Mouse (Mus musculus): ENCODE data around the gene Fbn1. TPM values are rescaled to one million over a fixed set of nuclear protein-coding genes. Genes with fewer than 3 reads are reported as not detected.

The Fbn1 gene
- polyA plus RNA-seq, 1 experiment from 2014 or later = 16.8 TPM

DNA sequence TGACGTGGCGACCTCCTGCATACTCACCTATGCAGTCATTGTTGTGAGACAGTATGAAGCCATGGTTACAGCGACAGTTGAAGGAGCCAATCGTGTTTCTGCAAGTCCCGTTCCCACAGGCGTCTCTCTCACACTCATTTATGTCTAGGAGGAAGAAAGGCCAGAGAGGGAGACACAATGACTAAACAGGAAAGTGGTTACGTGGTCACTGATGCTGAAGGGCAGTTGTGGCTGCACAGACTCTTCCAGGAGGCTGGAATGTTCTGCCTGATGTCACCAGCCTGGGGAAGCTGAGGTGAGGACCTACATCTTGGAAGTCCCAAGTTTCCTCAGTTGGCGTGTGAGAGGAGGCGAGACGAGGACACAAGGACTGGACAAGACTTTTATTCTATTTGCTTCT lies 177.3 kb downstream of the Fbn1 start:
- 90% methylated on average over 10 of the region's 10 CpGs for WGBS
- Histone ChIP-seq H3K36me3 (peaks cover 51% of the 10 kb centered on the region), H3K4me1 (no peaks in the 10 kb centered on the region), H3K4me3 (no peak overlapping the region), H3K27me3 (ENCODE audit: insufficient read depth, poor library complexity, severe bottlenecking) (no peaks in the 10 kb centered on the region), H3K9me3 (no peaks in the 10 kb centered on the region), H3K27ac (no peak overlapping the region)
- no peak for DNase-seq (ENCODE audit: low spot score)

DNA sequence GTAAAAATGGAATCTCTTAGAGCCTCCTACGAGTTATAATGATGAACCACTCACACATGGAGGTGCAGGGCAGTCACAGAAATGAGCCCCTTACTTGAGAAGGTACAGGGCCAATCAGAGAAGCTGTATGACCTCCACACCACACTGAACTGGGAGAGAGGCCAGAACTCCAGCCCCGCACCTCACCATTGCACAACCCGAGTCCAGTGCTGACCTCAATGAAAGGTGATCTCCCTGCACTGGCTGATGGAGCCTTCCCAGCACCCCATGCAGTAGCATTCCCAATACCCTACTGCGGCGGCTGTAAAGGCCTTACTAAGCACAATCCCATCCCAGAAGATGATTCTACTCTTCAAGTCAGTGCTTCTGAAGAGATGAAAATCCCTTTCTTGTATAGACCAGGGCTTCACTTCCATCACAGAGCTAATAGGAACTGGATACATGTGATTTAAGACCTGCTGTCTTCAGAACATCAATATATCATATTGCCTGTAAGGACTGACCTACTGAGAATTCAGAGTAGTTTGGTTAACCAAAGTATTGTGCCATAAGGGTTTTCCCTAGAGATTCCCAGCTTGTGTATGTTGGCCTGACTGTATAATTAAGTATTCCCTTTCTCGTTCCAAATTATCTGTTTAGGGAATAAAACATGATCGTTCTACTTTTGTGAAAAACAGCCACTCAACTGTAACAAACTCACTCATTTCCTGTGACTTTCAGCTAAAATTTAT lies 182.5 kb downstream of the Fbn1 start:
- WGBS = 78% methylated on average over 7 of the region's 7 CpGs
- Histone ChIP-seq H3K36me3 (peaks cover 43% of the 10 kb centered on the region), H3K4me3 (no peak overlapping the region), H3K4me1 (peaks cover 11% of the 10 kb centered on the region), H3K27me3 (ENCODE audit: insufficient read depth, poor library complexity, severe bottlenecking) (no peaks in the 10 kb centered on the region), H3K9me3 (no peaks in the 10 kb centered on the region), H3K27ac (no peak overlapping the region)
- no peak for DNase-seq (ENCODE audit: low spot score)

DNA sequence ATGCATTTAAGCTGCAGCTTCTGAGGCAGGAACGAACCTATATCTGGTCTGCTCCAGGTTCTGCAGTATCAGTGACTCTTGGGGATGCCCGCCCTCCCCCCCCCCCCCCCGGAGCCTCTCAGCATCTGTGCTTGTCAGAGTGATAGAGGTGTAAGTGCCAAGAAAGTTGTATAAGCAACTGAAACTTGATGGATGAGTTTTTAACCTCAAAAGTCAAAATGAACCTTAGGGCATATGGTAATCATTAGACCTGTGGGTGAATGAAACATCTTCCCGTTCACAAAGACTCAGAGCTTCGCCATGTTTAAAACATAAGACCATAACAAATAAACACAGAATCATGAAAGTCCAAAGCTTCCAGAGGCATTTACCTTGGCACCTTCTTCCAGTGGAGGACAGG lies 183.3 kb downstream of the Fbn1 start:
- H3K36me3 ChIP-seq = peaks cover 38% of the 10 kb centered on the region
- WGBS = 67% methylated on average over 5 of the region's 5 CpGs
- H3K27ac ChIP-seq = no peak overlapping the region
- H3K4me3 ChIP-seq = no peak overlapping the region
- H3K9me3 ChIP-seq = no peaks in the 10 kb centered on the region
- peaks cover 18% of the 10 kb centered on the region for H3K4me1 ChIP-seq
- no peak for DNase-seq (ENCODE audit: low spot score)
- no peaks in the 10 kb centered on the region for H3K27me3 ChIP-seq (ENCODE audit: insufficient read depth, poor library complexity, severe bottlenecking)

DNA sequence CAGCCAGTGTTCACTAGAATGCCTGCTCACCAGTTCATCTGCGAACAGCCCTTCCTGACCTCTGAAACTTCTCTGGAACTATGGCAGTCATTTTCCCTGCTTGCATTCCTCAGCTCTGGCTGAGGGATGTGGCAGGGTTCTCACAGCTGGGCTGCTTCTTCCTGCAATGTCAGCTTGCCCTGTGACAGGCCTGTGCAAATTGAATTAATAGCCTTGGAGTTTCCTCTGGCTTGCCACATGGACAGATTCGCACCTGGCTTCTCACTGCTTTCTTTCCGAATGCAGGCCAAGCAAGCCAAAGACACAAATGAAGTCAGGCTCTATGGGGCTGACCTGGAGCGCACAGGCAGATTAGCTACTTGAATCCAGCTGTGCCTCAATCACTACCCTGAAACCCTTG lies 184.4 kb downstream of the Fbn1 start:
- Histone ChIP-seq H3K9me3 (no peaks in the 10 kb centered on the region), H3K27me3 (ENCODE audit: insufficient read depth, poor library complexity, severe bottlenecking) (no peaks in the 10 kb centered on the region), H3K4me1 (peaks cover 27% of the 10 kb centered on the region), H3K27ac (peak overlapping the region; percentile 6; the same call in 1 of the 2 replicates), H3K4me3 (no peak overlapping the region), H3K36me3 (peaks cover 38% of the 10 kb centered on the region)
- WGBS = 56% methylated on average over 4 of the region's 4 CpGs
- DNase-seq (ENCODE audit: low spot score) = no peak

DNA sequence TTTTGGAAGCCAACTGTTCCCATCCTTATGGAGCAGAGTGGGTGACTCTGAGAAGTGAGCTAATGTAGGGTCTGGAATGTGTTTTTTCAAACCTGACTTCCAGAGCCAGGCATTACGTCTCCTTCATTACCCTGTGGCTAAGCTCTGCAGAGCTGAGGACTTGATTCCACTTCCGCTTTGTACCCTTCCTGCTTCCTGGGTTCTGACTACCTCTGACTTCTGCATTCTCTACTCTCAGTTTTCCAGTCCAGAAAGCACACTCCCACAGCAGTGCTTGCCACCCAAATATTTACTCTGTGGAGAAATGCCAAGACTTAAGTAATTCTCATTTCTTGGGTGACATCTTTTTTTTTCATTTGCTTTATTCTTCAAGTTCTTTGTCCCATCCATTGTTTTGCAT lies 185.2 kb downstream of the Fbn1 start:
- H3K36me3 ChIP-seq = peaks cover 39% of the 10 kb centered on the region
- no peak for DNase-seq (ENCODE audit: low spot score)
- no peak overlapping the region for H3K4me3 ChIP-seq
- H3K27ac ChIP-seq = no peak overlapping the region
- no peaks in the 10 kb centered on the region for H3K9me3 ChIP-seq
- no peaks in the 10 kb centered on the region for H3K27me3 ChIP-seq (ENCODE audit: insufficient read depth, poor library complexity, severe bottlenecking)
- H3K4me1 ChIP-seq = peaks cover 29% of the 10 kb centered on the region
- WGBS = 64% methylated on average over 2 of the region's 2 CpGs

DNA sequence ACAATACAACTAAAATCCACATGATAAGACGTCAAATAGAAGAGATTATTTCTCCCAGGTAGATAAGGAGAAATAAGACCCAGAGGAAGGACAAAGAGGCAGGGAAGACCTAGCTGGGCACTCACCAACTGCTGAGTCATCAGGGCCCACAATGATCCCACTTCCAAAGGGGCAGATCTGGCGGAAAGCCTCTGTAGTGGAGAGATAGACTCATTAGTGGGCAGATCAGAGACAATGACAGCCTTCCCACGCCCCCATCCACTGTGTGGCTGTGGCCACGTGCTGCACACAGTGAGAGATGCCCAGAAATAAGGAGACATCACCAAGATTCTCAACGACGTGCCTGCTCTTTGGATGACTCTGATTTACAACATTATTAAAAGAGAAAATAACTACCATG lies 186.7 kb downstream of the Fbn1 start:
- no peak overlapping the region for H3K4me3 ChIP-seq
- WGBS = 82% methylated on average over 6 of the region's 6 CpGs
- DNase-seq (ENCODE audit: low spot score) = no peak
- no peaks in the 10 kb centered on the region for H3K27me3 ChIP-seq (ENCODE audit: insufficient read depth, poor library complexity, severe bottlenecking)
- H3K27ac ChIP-seq = no peak overlapping the region
- H3K4me1 ChIP-seq = peaks cover 29% of the 10 kb centered on the region
- no peaks in the 10 kb centered on the region for H3K9me3 ChIP-seq
- H3K36me3 ChIP-seq = peaks cover 49% of the 10 kb centered on the region

DNA sequence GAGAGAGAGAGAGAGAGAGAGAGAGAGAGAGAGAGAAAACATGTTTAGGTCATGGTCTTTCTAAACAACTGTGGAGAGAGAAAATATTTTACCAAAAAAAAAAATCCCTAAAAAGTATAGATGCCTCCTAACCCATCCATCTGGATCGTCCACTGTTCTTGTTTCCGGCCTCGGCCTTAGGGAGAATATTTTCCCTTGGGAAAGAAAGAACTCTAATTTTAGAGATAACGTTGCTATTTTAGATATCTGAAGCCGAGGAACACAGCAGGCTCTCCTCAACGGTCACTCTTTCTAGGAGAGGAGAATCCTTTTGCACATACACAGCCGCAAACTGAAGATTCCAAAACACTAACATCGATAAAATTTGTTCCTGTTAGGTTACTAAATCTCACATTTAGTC lies 188.1 kb downstream of the Fbn1 start:
- Histone ChIP-seq H3K4me3 (no peak overlapping the region), H3K27me3 (ENCODE audit: insufficient read depth, poor library complexity, severe bottlenecking) (no peaks in the 10 kb centered on the region), H3K4me1 (peaks cover 29% of the 10 kb centered on the region), H3K27ac (no peak overlapping the region; the same call in 1 of the 2 replicates), H3K36me3 (peaks cover 53% of the 10 kb centered on the region), H3K9me3 (no peaks in the 10 kb centered on the region)
- no peak for DNase-seq (ENCODE audit: low spot score)
- WGBS = 33% methylated on average over 8 of the region's 8 CpGs

DNA sequence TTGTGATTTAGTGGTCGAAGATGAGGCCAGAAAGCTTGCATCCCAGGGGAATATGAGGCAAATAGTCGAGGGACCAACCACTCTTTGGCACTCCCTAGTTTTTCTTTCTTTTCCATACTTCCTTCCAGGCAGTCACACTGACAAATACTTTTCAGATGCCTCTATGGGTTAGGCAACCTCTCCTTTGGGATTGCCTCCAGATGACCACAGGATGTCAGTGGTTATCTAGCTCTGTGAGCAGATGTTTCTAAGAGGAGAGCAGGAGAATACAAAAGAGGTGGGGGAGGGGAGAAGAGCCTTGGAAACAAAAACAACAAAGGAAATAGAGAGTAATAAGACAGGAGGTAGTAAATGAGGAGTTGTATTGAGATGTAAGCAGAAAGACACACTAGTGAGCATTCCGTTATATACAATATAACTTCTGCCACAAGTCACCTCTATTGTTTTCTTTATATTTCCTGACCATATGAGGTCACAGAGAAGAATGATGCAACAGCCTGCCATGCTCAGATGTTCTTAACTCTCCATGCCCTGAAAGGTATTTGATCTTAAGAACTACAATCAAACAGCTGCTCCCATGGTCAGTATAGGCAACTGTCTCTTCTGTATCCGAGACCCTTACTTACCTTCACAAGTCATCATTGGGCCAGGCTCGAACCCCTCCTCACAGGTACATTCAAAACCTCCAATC lies 189.3 kb downstream of the Fbn1 start:
- Histone ChIP-seq H3K36me3 (peaks cover 61% of the 10 kb centered on the region), H3K4me1 (peaks cover 26% of the 10 kb centered on the region), H3K27me3 (ENCODE audit: insufficient read depth, poor library complexity, severe bottlenecking) (no peaks in the 10 kb centered on the region), H3K27ac (no peak overlapping the region), H3K4me3 (no peak overlapping the region), H3K9me3 (no peaks in the 10 kb centered on the region)
- peak; percentile 39 for DNase-seq (ENCODE audit: low spot score)
- 70% methylated on average over 5 of the region's 5 CpGs for WGBS

DNA sequence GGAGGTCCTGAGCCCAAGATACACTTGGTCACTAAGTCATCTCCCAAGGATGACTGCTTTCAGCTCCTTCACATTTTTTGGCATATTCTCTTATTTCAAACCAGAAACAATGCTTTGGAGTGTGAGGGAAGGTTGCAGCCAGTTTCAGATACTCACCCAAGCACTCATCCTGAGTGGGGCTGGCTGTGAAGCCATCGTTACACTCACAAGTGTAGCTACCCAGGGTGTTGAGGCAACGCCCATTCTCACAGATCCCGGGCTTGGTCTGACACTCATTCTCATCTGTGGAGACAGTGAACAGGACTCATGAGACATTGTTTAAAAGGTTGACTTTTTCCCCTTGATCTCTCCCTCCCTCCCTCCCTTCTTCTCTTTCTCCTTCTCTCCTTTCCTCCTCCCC lies 192.6 kb downstream of the Fbn1 start:
- Histone ChIP-seq H3K4me3 (no peak overlapping the region), H3K9me3 (no peaks in the 10 kb centered on the region), H3K27ac (no peak overlapping the region), H3K4me1 (peaks cover 18% of the 10 kb centered on the region), H3K36me3 (peaks cover 60% of the 10 kb centered on the region), H3K27me3 (ENCODE audit: insufficient read depth, poor library complexity, severe bottlenecking) (no peaks in the 10 kb centered on the region)
- DNase-seq (ENCODE audit: low spot score) = peak; percentile 51
- WGBS = 86% methylated on average over 3 of the region's 3 CpGs

DNA sequence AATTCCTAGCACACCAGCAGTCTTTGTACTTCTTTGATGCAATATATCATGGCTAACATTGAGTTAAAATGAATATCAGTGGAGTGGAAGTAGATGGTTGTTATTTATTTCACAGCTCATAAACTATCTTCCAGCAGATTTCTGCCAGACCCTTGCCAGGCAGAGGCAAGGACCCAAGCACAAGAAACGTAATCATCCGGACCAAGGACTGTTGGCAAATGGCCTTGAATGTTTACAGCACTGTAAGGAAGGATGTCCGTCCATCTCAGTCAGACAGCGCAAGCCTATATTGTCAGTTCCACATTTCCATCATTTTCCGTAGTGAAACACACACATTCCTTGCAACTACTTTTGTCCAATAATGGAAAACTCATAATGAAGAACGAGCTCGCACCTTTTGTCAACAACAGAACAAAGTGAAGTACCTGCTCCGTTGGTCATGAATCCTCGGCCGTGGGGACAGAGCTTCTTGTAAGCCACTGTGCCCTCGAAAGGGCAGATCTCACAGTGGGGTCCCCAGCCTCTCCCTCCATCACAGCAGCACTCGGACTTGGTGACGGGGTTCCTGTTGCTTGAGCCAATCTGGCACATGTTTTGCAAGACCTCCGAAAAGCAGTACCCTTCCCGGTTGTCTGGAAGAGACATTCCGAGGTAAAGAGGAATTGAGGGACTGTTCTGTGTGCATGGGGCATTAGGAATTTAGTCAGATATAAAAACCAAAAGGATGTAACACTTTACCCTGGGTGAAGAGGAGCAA lies 193.4 kb downstream of the Fbn1 start:
- Histone ChIP-seq H3K27me3 (ENCODE audit: insufficient read depth, poor library complexity, severe bottlenecking) (no peaks in the 10 kb centered on the region), H3K4me3 (no peak overlapping the region), H3K27ac (no peak overlapping the region), H3K9me3 (no peaks in the 10 kb centered on the region), H3K4me1 (peaks cover 11% of the 10 kb centered on the region), H3K36me3 (peaks cover 65% of the 10 kb centered on the region)
- DNase-seq (ENCODE audit: low spot score) = peak; percentile 65
- 87% methylated on average over 16 of the region's 16 CpGs for WGBS

DNA sequence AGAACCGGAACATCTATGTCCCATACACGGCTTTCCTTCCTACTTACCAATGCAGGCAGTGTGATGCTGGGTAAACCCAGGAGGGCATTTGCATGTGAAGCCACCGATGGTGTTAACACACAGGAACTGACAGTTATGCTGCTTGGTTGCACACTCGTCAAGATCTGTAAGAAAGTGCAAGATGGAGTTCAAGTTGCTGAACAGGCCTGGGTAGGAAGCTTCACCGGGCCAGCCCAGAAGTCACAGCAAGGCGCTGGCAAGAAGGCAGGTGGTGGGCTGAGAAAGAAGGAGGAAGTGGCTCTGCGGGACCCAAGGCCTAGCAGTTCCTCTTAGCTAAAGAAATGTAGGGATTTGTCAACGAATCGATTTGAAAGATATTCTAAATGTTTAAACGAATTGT lies 198.1 kb downstream of the Fbn1 start:
- no peak overlapping the region for H3K4me3 ChIP-seq
- DNase-seq (ENCODE audit: low spot score) = no peak
- no peak overlapping the region for H3K27ac ChIP-seq
- peaks cover 71% of the 10 kb centered on the region for H3K36me3 ChIP-seq
- no peaks in the 10 kb centered on the region for H3K9me3 ChIP-seq
- no peaks in the 10 kb centered on the region for H3K27me3 ChIP-seq (ENCODE audit: insufficient read depth, poor library complexity, severe bottlenecking)
- 88% methylated on average over 10 of the region's 10 CpGs for WGBS
- H3K4me1 ChIP-seq = no peaks in the 10 kb centered on the region

DNA sequence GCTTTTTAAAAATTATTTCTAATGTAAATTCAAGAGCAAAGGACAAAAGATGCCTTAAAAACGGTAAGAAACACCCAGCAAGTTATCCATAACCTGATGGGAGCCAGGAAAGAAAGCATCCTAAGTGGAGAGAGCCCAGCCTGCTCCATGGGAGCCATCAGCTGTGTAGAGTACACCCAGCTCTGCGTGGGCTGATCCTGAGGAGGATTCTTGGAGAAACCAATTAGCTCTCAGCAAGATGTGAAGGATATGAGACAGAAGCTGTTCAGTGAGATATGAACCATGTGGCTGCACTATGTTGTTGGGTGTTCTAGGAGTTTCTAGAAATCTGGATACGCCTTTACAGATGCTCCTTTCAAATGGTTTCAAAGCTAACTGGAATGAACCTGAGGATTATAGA lies 202.1 kb downstream of the Fbn1 start:
- H3K4me3 ChIP-seq = no peak overlapping the region
- H3K4me1 ChIP-seq = no peaks in the 10 kb centered on the region
- no peaks in the 10 kb centered on the region for H3K27me3 ChIP-seq (ENCODE audit: insufficient read depth, poor library complexity, severe bottlenecking)
- no peaks in the 10 kb centered on the region for H3K9me3 ChIP-seq
- peaks cover 73% of the 10 kb centered on the region for H3K36me3 ChIP-seq
- 80% methylated on average over 3 of the region's 3 CpGs for WGBS
- no peak overlapping the region for H3K27ac ChIP-seq
- no peak for DNase-seq (ENCODE audit: low spot score)

DNA sequence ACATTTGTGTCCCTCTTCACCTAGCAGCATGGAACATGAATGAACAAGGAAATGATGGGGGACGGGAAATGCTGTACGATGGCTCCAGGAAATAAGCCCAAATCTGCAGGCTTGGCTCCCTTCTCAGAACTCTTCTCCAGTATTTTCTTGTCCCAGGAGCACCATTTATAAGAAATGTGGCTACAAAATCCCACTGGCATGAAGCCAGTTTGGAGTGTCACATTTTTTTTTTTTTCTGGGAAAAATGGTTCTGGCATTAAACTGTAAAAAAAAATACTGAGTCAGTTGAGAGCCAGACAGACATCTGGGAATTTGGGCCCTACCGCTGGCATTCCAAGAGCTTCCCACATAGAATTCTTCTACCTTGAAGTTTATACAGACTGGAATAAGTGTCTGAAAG lies 203.0 kb downstream of the Fbn1 start:
- 85% methylated on average over 3 of the region's 3 CpGs for WGBS
- no peaks in the 10 kb centered on the region for H3K27me3 ChIP-seq (ENCODE audit: insufficient read depth, poor library complexity, severe bottlenecking)
- H3K9me3 ChIP-seq = no peaks in the 10 kb centered on the region
- no peak overlapping the region for H3K27ac ChIP-seq
- H3K4me3 ChIP-seq = no peak overlapping the region
- DNase-seq (ENCODE audit: low spot score) = no peak
- no peaks in the 10 kb centered on the region for H3K4me1 ChIP-seq
- H3K36me3 ChIP-seq = peaks cover 70% of the 10 kb centered on the region
